Mouse (Mus musculus): ENCODE measurements around the gene Btf3l4. TPM values are rescaled to one million over a fixed set of nuclear protein-coding genes. Genes with fewer than 3 reads are reported as not detected.
A peak's percentile ranks its signal among the peaks of the same experiment; 100 is the strongest.

Gene Btf3l4
- 73.0 and 80.3 TPM in 2 replicates for total RNA-seq (2015)
- 51.2 and 57.6 TPM in 2 replicates for total RNA-seq (2017)

DNA sequence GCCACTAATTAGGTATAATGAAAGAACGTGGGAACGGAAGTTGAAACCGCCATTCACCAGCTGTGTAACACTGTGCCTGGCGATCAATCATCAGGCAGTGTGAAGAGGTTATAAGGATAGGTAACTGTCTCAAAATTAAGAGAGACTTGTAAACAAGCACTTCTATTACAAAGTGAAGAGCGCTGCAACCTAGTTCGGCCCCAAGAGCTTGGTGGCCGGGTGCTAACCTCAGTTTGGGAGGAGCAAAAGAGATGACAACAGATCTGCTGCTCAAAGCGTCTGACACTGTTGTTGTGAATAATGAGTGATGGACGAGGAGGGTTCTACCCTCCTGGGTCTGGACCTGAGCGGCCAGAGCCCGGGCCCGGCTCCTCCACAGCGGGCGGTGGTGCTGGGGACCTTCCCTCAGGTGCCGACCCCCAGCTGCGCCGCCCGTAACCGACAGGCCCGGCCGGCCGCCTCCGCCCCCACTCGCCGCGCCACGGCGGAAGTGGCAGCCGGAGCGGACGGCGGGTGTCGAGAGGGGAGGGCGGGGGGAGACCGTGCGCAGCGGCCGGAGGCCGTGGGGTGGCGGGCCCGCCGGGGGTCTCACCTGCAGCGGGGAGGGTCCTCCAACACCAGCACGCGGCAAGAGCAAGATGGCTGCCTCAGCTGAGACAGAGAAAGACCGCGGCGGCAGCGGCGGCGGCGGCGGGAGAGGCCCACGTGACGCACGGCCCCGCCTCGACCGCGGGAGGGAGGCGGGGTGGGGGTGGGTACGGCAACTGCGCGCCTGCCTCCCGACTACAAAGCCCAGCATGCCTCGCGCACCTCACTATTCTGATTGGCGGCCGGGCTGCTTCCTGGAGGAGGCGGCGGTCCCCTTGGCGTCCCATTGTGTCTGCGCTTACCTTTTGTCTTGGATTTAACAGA is at the start of gene Btf3l4:
Gene Btf3l4 (minus strand): TSS at position 699 of the 912 bp plus-strand sequence.
- peak; percentile 92 for ATAC-seq (ENCODE audit: poor library complexity, severe bottlenecking)

DNA sequence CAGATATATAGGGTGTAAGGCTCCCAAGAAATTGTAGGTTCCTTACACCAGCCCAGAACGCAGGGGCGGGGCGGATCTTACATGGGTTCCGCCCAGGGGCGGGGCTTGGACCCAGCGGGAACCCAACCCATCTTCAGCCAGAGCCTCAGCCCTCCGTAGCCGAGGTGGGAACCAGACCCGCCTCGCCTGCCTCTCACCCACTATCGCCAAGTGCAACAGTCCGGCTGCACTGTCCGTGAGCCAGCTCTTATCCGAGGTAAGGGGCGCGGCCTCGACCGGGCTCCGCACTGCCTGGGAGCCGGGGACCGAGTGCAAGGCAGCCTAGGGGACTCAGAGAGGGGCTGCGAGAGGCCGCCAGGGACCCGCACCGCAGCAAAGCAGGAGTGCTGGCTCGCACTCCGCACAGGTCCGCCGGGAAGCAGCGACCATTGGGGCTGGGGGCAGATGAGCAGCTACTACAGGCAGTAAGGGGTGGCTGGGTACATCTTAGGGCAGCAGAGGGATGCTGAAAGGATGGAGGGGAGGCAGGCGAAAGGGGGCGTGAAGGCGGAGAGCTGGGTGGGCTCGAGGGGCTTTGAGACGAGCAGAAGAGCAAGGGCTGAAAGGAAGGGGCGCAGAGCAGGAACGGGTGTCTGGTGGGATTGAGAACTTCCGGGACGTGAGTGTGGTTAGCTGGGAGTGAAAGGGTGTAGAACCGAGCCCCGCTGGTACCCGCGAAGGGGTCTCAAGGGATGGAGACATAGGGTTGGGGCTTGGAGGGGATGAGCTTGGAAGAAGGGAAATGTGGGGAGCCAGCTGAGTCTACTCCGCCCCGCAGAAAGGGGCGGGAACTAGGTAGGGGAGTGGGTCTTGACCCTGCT is 45.8 kb upstream of the Btf3l4 start, which contains the start of gene Rab3b:
Gene Rab3b (plus strand): TSS at position 101 of the 860 bp plus-strand sequence.
- ATAC-seq (ENCODE audit: poor library complexity, severe bottlenecking) = peak; percentile 91

DNA sequence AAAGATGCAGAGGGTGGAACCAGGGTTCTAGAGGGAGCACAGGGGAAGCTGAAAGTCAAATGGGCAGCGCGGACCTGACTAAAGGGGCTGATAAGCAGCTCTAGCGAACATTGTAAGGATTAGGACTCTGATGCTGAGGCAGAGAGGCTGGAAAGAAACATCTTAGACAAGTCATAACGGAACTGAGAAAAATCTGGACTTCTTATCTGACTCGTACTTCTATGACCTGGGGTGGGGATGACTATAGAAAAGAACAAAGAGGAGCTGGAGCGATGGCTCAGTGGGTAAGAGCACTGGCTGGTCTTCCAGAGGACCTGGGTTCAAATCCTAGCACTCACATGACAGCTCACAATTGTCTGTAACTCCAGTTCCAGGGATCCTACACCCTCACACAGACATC is 44.5 kb upstream of the Btf3l4 start:
- ATAC-seq (ENCODE audit: poor library complexity, severe bottlenecking) = no peak

- ATAC-seq (ENCODE audit: poor library complexity, severe bottlenecking) = no peak
These were observed 40.3 kb upstream of the Btf3l4 start for GRCm38 (mm10) chr4:108873746-108874145.

- peak; percentile 96 for ATAC-seq (ENCODE audit: poor library complexity, severe bottlenecking)
These were observed 36.4 kb upstream of the Btf3l4 start for GRCm38 (mm10) chr4:108869730-108870374.

DNA sequence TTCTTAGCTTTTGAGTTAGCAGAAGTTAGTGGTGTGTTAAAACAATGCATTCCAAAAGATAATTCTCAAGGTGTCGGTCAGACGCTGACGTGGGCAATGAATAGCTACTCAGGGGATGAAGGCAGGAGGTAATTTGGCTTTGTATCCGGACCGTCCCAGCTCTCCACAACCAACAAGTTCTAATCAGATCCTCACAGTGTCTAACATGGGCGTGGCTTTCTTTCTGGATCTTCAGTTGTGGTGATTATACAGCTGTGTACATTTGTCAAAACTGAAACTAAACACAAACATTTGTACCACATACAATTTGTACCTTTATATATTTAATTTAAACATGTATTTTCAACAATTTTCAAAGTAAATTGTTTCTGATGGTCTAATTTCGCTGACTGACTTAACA is 33.4 kb upstream of the Btf3l4 start:
- ATAC-seq (ENCODE audit: poor library complexity, severe bottlenecking) = no peak

GRCm38 (mm10) chr4:108848505-108848848 is 15.1 kb upstream of the Btf3l4 start, which contains the start of gene A730015C16Rik:
Gene A730015C16Rik, minus strand, starts transcription at chr4:108848619.
- ATAC-seq (ENCODE audit: poor library complexity, severe bottlenecking) = peak; percentile 16

- ATAC-seq (ENCODE audit: poor library complexity, severe bottlenecking) = peak; percentile 89
These were observed 14.5 kb upstream of the Btf3l4 start, which contains the start of gene Kti12 for GRCm38 (mm10) chr4:108847715-108848504. Gene Kti12, plus strand, starts transcription at chr4:108847785.

GRCm38 (mm10) chr4:108845824-108846569 is 12.6 kb upstream of the Btf3l4 start:
- no peak for ATAC-seq (ENCODE audit: poor library complexity, severe bottlenecking)

- no peak for ATAC-seq (ENCODE audit: poor library complexity, severe bottlenecking)
These were observed 9.9 kb upstream of the Btf3l4 start for GRCm38 (mm10) chr4:108843336-108843735.

- no peak for ATAC-seq (ENCODE audit: poor library complexity, severe bottlenecking)
These were observed 8.6 kb upstream of the Btf3l4 start for GRCm38 (mm10) chr4:108841920-108842578.

- no peak for ATAC-seq (ENCODE audit: poor library complexity, severe bottlenecking)
These were observed 4.6 kb upstream of the Btf3l4 start for GRCm38 (mm10) chr4:108838031-108838430.

DNA sequence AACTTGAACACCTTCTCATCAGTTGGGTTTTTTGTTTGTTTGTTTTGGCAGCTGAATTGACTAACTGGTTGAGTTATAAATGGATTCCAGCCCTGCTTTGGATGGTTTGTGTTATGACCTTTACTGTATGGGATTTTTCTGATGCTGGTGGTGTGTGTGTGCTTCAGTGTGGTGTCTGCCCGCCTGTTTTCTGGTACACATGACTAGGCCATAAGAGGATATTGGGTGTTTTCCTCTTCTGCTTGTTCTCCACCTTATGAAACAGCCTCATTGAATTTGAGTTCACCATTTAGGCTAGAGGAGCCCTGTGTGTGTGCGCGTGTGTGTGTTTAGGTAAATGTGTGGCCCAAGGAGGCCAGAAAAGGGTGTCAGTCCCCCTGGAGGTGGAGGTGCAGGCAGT is 2.1 kb upstream of the Btf3l4 start:
- ATAC-seq (ENCODE audit: poor library complexity, severe bottlenecking) = no peak

DNA sequence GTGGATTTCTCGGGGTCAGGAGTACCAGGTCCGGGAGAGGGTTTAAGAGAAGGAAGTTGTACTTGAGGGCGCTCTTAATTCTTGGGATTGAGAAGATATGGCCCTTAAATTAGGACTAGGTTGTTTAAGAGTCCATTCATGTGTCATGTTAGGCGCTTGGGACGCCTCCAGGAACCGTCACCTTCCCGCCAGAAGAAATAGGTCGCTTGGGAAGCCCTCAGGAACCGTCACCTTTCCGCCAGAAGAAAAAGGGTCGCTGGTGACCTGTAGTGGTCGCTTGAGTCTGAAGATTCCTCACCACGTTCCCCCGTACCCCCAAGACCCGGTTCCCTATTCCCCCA is 1.5 kb upstream of the Btf3l4 start:
- ATAC-seq (ENCODE audit: poor library complexity, severe bottlenecking) = no peak

DNA sequence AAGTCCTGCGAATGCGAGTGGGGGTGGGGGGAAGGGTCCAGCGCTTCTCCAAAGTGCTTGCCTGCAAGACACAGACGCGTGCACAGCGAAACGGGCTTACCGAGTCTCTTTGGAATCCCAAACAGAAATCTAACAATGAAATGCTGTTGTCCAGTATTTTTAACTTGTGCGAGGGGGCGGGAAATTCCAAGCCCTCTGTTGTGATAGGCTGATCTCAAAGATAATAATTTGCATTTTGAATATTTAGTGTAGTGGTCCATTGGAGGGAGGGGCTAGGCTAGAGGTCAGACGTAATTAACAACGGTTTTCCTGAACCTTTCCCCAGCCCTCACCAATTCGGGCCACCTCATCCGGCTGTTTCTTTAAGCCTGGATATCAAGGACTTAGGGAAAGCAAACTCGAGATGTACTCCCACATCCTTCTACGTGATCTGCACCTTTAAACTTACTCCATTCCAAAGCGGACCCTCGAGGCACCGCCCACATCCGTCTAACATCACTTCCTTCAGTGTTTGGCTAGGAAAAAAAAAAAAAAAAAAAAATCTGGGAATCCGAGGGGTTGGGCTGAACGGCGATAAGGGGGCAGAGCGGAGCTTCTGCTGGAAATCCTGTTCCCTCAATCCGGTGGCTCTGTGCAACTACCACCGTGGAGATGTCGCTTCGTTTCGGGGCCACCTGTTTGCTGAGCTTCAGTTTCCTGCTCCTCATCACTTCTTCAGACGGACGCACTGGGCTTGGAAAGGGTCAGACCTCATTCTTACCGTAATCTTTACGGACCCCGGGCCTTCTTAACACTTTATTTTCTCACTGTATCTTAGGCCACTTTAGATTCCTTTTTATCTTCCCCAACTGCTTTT is 929 bp upstream of the Btf3l4 start, which contains the start of gene Txndc12:
Gene Txndc12 (plus strand): TSS at position 487 of the 856 bp plus-strand sequence.
- ATAC-seq (ENCODE audit: poor library complexity, severe bottlenecking) = peak; percentile 54

DNA sequence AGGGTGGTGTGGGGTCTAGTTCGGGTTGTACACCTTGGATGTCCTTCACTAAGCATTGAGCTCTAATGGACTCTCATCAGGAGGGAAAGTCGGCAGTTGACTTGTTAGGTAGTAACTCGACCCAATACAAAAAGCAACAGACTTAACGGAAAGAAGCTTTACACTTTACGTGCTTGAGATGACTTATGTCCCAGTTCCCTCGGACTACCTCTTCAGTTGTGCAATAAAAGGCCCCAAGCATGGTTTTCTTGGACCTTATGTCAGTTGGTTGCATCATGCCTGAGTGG is 357 bp upstream of the Btf3l4 start:
- ATAC-seq (ENCODE audit: poor library complexity, severe bottlenecking) = peak; percentile 64; the same call in 1 of the 2 replicates

GRCm38 (mm10) chr4:108830698-108831097 is 2.7 kb downstream of the Btf3l4 start:
- no peak for ATAC-seq (ENCODE audit: poor library complexity, severe bottlenecking)

DNA sequence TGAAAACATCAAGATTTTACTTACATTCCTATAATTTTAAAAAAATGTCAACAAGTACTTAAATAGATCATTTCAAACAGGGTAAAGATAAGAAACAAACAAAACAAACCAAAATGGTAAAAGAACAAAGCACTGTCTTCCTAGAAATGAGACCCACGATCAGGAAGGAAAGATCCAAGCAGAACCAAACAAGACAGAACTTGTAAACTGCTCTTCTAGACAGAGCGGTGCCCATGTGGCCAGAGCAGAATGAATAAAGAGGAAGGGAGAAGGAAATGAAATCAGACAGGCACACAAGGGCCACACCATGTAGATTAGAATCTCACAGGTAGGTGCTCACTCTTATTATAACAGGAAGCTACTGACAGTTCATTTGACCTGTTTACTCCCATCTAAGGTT is 6.8 kb downstream of the Btf3l4 start:
- ATAC-seq (ENCODE audit: poor library complexity, severe bottlenecking) = no peak
